Mouse (Mus musculus): ENCODE data around the gene Tenm4. TPM values are rescaled to one million over a fixed set of nuclear protein-coding genes. Genes with fewer than 3 reads are reported as not detected.

Tenm4 gene
- polyA plus RNA-seq, 1 experiment from 2014 or later: 37.5 TPM

GRCm38 (mm10) chr7:96417251-96418004, 246.4 kb downstream of the Tenm4 start:
- Histone ChIP-seq H3K27me3 (ENCODE audit: control insufficient read depth, insufficient read depth, low read length) (no peaks in the 10 kb centered on the region), H3K27ac (peak overlapping the region; percentile 43; the same call in 1 of the 2 replicates), H3K4me1 (replicated peaks; ENCODE audit: control insufficient read depth, insufficient read depth, low read length) (peaks cover 24% of the 10 kb centered on the region), H3K4me3 (replicated peaks; ENCODE audit: low read length) (no peak overlapping the region), H3K4me2 (replicated peaks) (no peak overlapping the region), H3K36me3 (replicated peaks; ENCODE audit: control insufficient read depth, insufficient read depth) (no peaks in the 10 kb centered on the region), H3K9me3 (ENCODE audit: control insufficient read depth, low read length) (no peaks in the 10 kb centered on the region), H3K9ac (no peak overlapping the region)
- ATAC-seq (ENCODE audit: low FRiP score): peak; percentile 58; the same call in 1 of the 2 replicates
- peak; percentile 59 for DNase-seq (ENCODE audit: low spot score)
- 68% methylated on average over 13 of the region's 13 CpGs for WGBS

GRCm38 (mm10) chr7:96418146-96418545, 247.1 kb downstream of the Tenm4 start:
- no peak overlapping the region for H3K27ac ChIP-seq
- no peak overlapping the region for H3K4me3 ChIP-seq (replicated peaks; ENCODE audit: low read length)
- H3K9me3 ChIP-seq (ENCODE audit: control insufficient read depth, low read length): no peaks in the 10 kb centered on the region
- H3K36me3 ChIP-seq (replicated peaks; ENCODE audit: control insufficient read depth, insufficient read depth): no peaks in the 10 kb centered on the region
- H3K4me1 ChIP-seq (replicated peaks; ENCODE audit: control insufficient read depth, insufficient read depth, low read length): peaks cover 24% of the 10 kb centered on the region
- H3K27me3 ChIP-seq (ENCODE audit: control insufficient read depth, insufficient read depth, low read length): no peaks in the 10 kb centered on the region
- H3K4me2 ChIP-seq (replicated peaks): no peak overlapping the region
- DNase-seq (ENCODE audit: low spot score) (no peak), ATAC-seq (ENCODE audit: low FRiP score) (no peak)
- H3K9ac ChIP-seq: no peak overlapping the region
- 80% methylated on average over 3 of the region's 3 CpGs for WGBS

GRCm38 (mm10) chr7:96420045-96420444, 249.0 kb downstream of the Tenm4 start:
- H3K36me3 ChIP-seq (replicated peaks; ENCODE audit: control insufficient read depth, insufficient read depth): no peaks in the 10 kb centered on the region
- no peak for ATAC-seq (ENCODE audit: low FRiP score)

GRCm38 (mm10) chr7:96420926-96421605, 250.0 kb downstream of the Tenm4 start:
- H3K27me3 ChIP-seq (ENCODE audit: control insufficient read depth, insufficient read depth, low read length): no peaks in the 10 kb centered on the region
- WGBS: 78% methylated on average over 9 of the region's 9 CpGs
- no peak for DNase-seq (ENCODE audit: low spot score)
- H3K4me1 ChIP-seq (replicated peaks; ENCODE audit: control insufficient read depth, insufficient read depth, low read length): peaks cover 7% of the 10 kb centered on the region
- no peak overlapping the region for H3K4me2 ChIP-seq (replicated peaks)
- H3K9me3 ChIP-seq (ENCODE audit: control insufficient read depth, low read length): no peaks in the 10 kb centered on the region
- no peak overlapping the region for H3K9ac ChIP-seq
- no peaks in the 10 kb centered on the region for H3K36me3 ChIP-seq (replicated peaks; ENCODE audit: control insufficient read depth, insufficient read depth)
- no peak overlapping the region for H3K4me3 ChIP-seq (replicated peaks; ENCODE audit: low read length)
- ATAC-seq (ENCODE audit: low FRiP score): no peak
- H3K27ac ChIP-seq: no peak overlapping the region

More at GRCm38 (mm10) chr7:96420045-96420444, 249.0 kb downstream of the Tenm4 start:
- H3K4me2 ChIP-seq (replicated peaks): no peak overlapping the region
- no peaks in the 10 kb centered on the region for H3K27me3 ChIP-seq (ENCODE audit: control insufficient read depth, insufficient read depth, low read length)
- 56% methylated on average over 3 of the region's 3 CpGs for WGBS
- peaks cover 7% of the 10 kb centered on the region for H3K4me1 ChIP-seq (replicated peaks; ENCODE audit: control insufficient read depth, insufficient read depth, low read length)
- no peak overlapping the region for H3K9ac ChIP-seq
- no peak overlapping the region for H3K4me3 ChIP-seq (replicated peaks; ENCODE audit: low read length)
- no peaks in the 10 kb centered on the region for H3K9me3 ChIP-seq (ENCODE audit: control insufficient read depth, low read length)
- H3K27ac ChIP-seq: no peak overlapping the region
- no peak for DNase-seq (ENCODE audit: low spot score)

- H3K27me3 ChIP-seq (ENCODE audit: control insufficient read depth, insufficient read depth, low read length): no peaks in the 10 kb centered on the region
- no peak for ATAC-seq (ENCODE audit: low FRiP score)
- DNase-seq (ENCODE audit: low spot score): no peak
- H3K9me3 ChIP-seq (ENCODE audit: control insufficient read depth, low read length): no peaks in the 10 kb centered on the region
- H3K4me3 ChIP-seq (replicated peaks; ENCODE audit: low read length): no peak overlapping the region
- H3K4me1 ChIP-seq (replicated peaks; ENCODE audit: control insufficient read depth, insufficient read depth, low read length): no peaks in the 10 kb centered on the region
- WGBS: 72% methylated on average over 8 of the region's 8 CpGs
- H3K9ac ChIP-seq: no peak overlapping the region
- H3K4me2 ChIP-seq (replicated peaks): no peak overlapping the region
- H3K27ac ChIP-seq: no peak overlapping the region
- no peaks in the 10 kb centered on the region for H3K36me3 ChIP-seq (replicated peaks; ENCODE audit: control insufficient read depth, insufficient read depth)
These were observed 255.9 kb downstream of the Tenm4 start for GRCm38 (mm10) chr7:96426954-96427353.

GRCm38 (mm10) chr7:96433307-96433706, 262.3 kb downstream of the Tenm4 start:
- Histone ChIP-seq H3K9me3 (ENCODE audit: control insufficient read depth, low read length) (no peaks in the 10 kb centered on the region), H3K36me3 (replicated peaks; ENCODE audit: control insufficient read depth, insufficient read depth) (no peaks in the 10 kb centered on the region), H3K9ac (no peak overlapping the region), H3K4me3 (replicated peaks; ENCODE audit: low read length) (no peak overlapping the region), H3K4me2 (replicated peaks) (no peak overlapping the region), H3K27me3 (ENCODE audit: control insufficient read depth, insufficient read depth, low read length) (no peaks in the 10 kb centered on the region), H3K4me1 (replicated peaks; ENCODE audit: control insufficient read depth, insufficient read depth, low read length) (no peaks in the 10 kb centered on the region), H3K27ac (no peak overlapping the region)
- ATAC-seq (ENCODE audit: low FRiP score) (no peak), DNase-seq (ENCODE audit: low spot score) (no peak)
- whole genome bisulfite sequencing: 93% methylated on average over 2 of the region's 2 CpGs

GRCm38 (mm10) chr7:96438392-96438791, 267.3 kb downstream of the Tenm4 start:
- Histone ChIP-seq H3K36me3 (replicated peaks; ENCODE audit: control insufficient read depth, insufficient read depth) (no peaks in the 10 kb centered on the region), H3K4me1 (replicated peaks; ENCODE audit: control insufficient read depth, insufficient read depth, low read length) (no peaks in the 10 kb centered on the region), H3K4me3 (replicated peaks; ENCODE audit: low read length) (no peak overlapping the region), H3K9ac (no peak overlapping the region), H3K9me3 (ENCODE audit: control insufficient read depth, low read length) (no peaks in the 10 kb centered on the region), H3K4me2 (replicated peaks) (no peak overlapping the region), H3K27me3 (ENCODE audit: control insufficient read depth, insufficient read depth, low read length) (no peaks in the 10 kb centered on the region), H3K27ac (no peak overlapping the region)
- ATAC-seq (ENCODE audit: low FRiP score) (no peak), DNase-seq (ENCODE audit: low spot score) (no peak)
- 87% methylated on average over 6 of the region's 6 CpGs for WGBS

- no peaks in the 10 kb centered on the region for H3K9me3 ChIP-seq (ENCODE audit: control insufficient read depth, low read length)
- DNase-seq (ENCODE audit: low spot score): no peak
- no peak overlapping the region for H3K4me2 ChIP-seq (replicated peaks)
- H3K4me3 ChIP-seq (replicated peaks; ENCODE audit: low read length): no peak overlapping the region
- H3K27me3 ChIP-seq (ENCODE audit: control insufficient read depth, insufficient read depth, low read length): no peaks in the 10 kb centered on the region
- H3K27ac ChIP-seq: no peak overlapping the region
- H3K36me3 ChIP-seq (replicated peaks; ENCODE audit: control insufficient read depth, insufficient read depth): no peaks in the 10 kb centered on the region
- no peaks in the 10 kb centered on the region for H3K4me1 ChIP-seq (replicated peaks; ENCODE audit: control insufficient read depth, insufficient read depth, low read length)
- H3K9ac ChIP-seq: no peak overlapping the region
- ATAC-seq (ENCODE audit: low FRiP score): no peak
These were observed 269.2 kb downstream of the Tenm4 start for GRCm38 (mm10) chr7:96440161-96440707.

GRCm38 (mm10) chr7:96445771-96446170, 274.7 kb downstream of the Tenm4 start:
- ATAC-seq (ENCODE audit: low FRiP score) (no peak), DNase-seq (ENCODE audit: low spot score) (no peak)
- H3K9me3 ChIP-seq (ENCODE audit: control insufficient read depth, low read length): no peaks in the 10 kb centered on the region
- H3K27me3 ChIP-seq (ENCODE audit: control insufficient read depth, insufficient read depth, low read length): no peaks in the 10 kb centered on the region
- H3K4me2 ChIP-seq (replicated peaks): no peak overlapping the region
- H3K9ac ChIP-seq: no peak overlapping the region
- no peak overlapping the region for H3K27ac ChIP-seq
- H3K4me3 ChIP-seq (replicated peaks; ENCODE audit: low read length): no peak overlapping the region
- 90% methylated on average over 8 of the region's 8 CpGs for WGBS
- no peaks in the 10 kb centered on the region for H3K4me1 ChIP-seq (replicated peaks; ENCODE audit: control insufficient read depth, insufficient read depth, low read length)
- no peaks in the 10 kb centered on the region for H3K36me3 ChIP-seq (replicated peaks; ENCODE audit: control insufficient read depth, insufficient read depth)
